Mouse (Mus musculus) intestine, embryonic 16.5 days (tissue): ENCODE data around the gene Cox6a2. TPM values are rescaled to one million over a fixed set of nuclear protein-coding genes. Genes with fewer than 3 reads are reported as not detected.
A peak's percentile ranks its signal among the peaks of the same experiment; 100 is the strongest.

ENCODE experiments used
- ATAC-seq: fragments of 200-750 bp; cut with Nextera tagmentation; 2 replicates; pipeline ENCODE4 v1.8.0; 2017; ENCODE audit warnings: moderate TSS enrichment, moderate library complexity
- H3K27ac ChIP-seq: fragments of 300-500 bp; sonication (generic); 2 replicates; pipeline ENCODE4 v1.5.1; 2014; ENCODE audit warnings: mild to moderate bottlenecking, low read length
- H3K27me3 ChIP-seq: fragments of 300-500 bp; sonication (generic); replicated peaks from 2 replicates; pipeline ENCODE4 v1.6.1; 2014; ENCODE audit warnings: low read length, control low read depth, mixed read lengths; ENCODE audit not compliant: control insufficient read depth, insufficient read depth
- H3K36me3 ChIP-seq: fragments of 300-500 bp; sonication (generic); 2 replicates; pipeline ENCODE4 v1.6.1; 2014; ENCODE audit warnings: low read length, control low read depth; ENCODE audit not compliant: control insufficient read depth, insufficient read depth
- H3K4me1 ChIP-seq: fragments of 300-500 bp; sonication (generic); 2 replicates; pipeline ENCODE4 v1.6.1; 2014; ENCODE audit warnings: low read length, control low read depth, mixed read lengths; ENCODE audit not compliant: control insufficient read depth, insufficient read depth
- H3K4me2 ChIP-seq: fragments of 300-500 bp; sonication (generic); 2 replicates; pipeline ENCODE4 v1.6.1; 2014; ENCODE audit warnings: low read depth, low read length, control low read depth
- H3K4me3 ChIP-seq: fragments of 300-500 bp; sonication (generic); 2 replicates; pipeline ENCODE4 v1.5.1; 2014; ENCODE audit warnings: mild to moderate bottlenecking, low read length
- H3K9ac ChIP-seq: fragments of 300-500 bp; sonication (generic); 2 replicates; pipeline ENCODE4 v1.6.1; 2014; ENCODE audit warnings: low read depth, low read length
- H3K9me3 ChIP-seq: fragments of 300-500 bp; sonication (generic); 2 replicates; pipeline ENCODE4 v1.6.1; 2016; ENCODE audit warnings: low read length, control low read depth; ENCODE audit not compliant: control insufficient read depth
- WGBS: fragments of 180-500 bp; shearing (Covaris S2); extraction: QIAGEN DNeasy Blood & Tissue Kit; methylation state at CpG from one replicate; pipeline ENCODE4 v1.1.7; 2014; 5-methylcytosine and 5-hydroxymethylcytosine counted together
- polyA plus RNA-seq: library from polyadenylated mRNA; unstranded; fragments of >200 nt; fragmentation: Nextera tagmentation; extraction: Ambion mirVana; gene quantifications from 2 replicates; pipeline ENCODE4 v1.2.1, GENCODE M21; 2015

The Cox6a2 gene
- polyA plus RNA-seq: 0.77 and 0.95 TPM in 2 replicates

- Histone ChIP-seq H3K4me3 (no peak within 1 kb of the TSS), H3K9me3 (no peaks in the 10 kb centered on the region), H3K4me1 (no peaks in the 10 kb centered on the region), H3K4me2 (no peak within 1 kb of the TSS), H3K9ac (no peak within 1 kb of the TSS), H3K27me3 (no peaks in the 10 kb centered on the region; the same call in 1 of the 2 replicates), H3K27ac (no peak within 1 kb of the TSS), H3K36me3 (no peaks in the 10 kb centered on the region)
- 85% methylated on average over 6 of the region's 6 CpGs for WGBS
- no peak for ATAC-seq
Measured at GRCm38 (mm10) chr7:128206152-128206551, at the start of gene Cox6a2. Cox6a2 (minus strand) TSS chr7:128206387.

- ATAC-seq: 0 out of 2 replicates have a peak, but pooled peaks have one; percentile 33
- H3K4me3 ChIP-seq: no peak overlapping the region
- WGBS: 85% methylated on average over 5 of the region's 5 CpGs
- no peak overlapping the region for H3K27ac ChIP-seq
- no peaks in the 10 kb centered on the region for H3K36me3 ChIP-seq
- no peaks in the 10 kb centered on the region for H3K27me3 ChIP-seq
- no peak overlapping the region for H3K9ac ChIP-seq
- H3K4me1 ChIP-seq: peaks cover 5% of the 10 kb centered on the region; the same call in 1 of the 2 replicates
- H3K4me2 ChIP-seq: no peak overlapping the region
- no peaks in the 10 kb centered on the region for H3K9me3 ChIP-seq
Measured at GRCm38 (mm10) chr7:128255757-128256156, 49.6 kb upstream of the Cox6a2 start.

- no peak for ATAC-seq
Measured at GRCm38 (mm10) chr7:128254978-128255377, 48.8 kb upstream of the Cox6a2 start.

GRCm38 (mm10) chr7:128252609-128253008, 46.4 kb upstream of the Cox6a2 start:
- Histone ChIP-seq H3K9me3 (no peaks in the 10 kb centered on the region), H3K4me3 (0 out of 2 replicates have a peak overlapping the region, but pooled peaks have one; percentile 21), H3K27me3 (no peaks in the 10 kb centered on the region), H3K27ac (no peak overlapping the region), H3K9ac (peak overlapping the region; percentile 42), H3K4me1 (peaks cover 13% of the 10 kb centered on the region), H3K4me2 (peak overlapping the region; percentile 44), H3K36me3 (no peaks in the 10 kb centered on the region)
- 19% methylated on average over 24 of the region's 24 CpGs for WGBS
- no peak for ATAC-seq

More at GRCm38 (mm10) chr7:128254978-128255377, 48.8 kb upstream of the Cox6a2 start:
- Histone ChIP-seq H3K9ac (no peak overlapping the region), H3K4me1 (peaks cover 5% of the 10 kb centered on the region; the same call in 1 of the 2 replicates), H3K9me3 (no peaks in the 10 kb centered on the region), H3K27ac (no peak overlapping the region), H3K4me3 (no peak overlapping the region), H3K4me2 (no peak overlapping the region), H3K36me3 (no peaks in the 10 kb centered on the region), H3K27me3 (no peaks in the 10 kb centered on the region)
- WGBS: 56% methylated on average over 2 of the region's 2 CpGs

- Histone ChIP-seq H3K27me3 (no peaks in the 10 kb centered on the region), H3K4me1 (peaks cover 13% of the 10 kb centered on the region), H3K36me3 (no peaks in the 10 kb centered on the region), H3K9me3 (no peaks in the 10 kb centered on the region), H3K4me2 (peak overlapping the region; percentile 44), H3K4me3 (no peak overlapping the region), H3K9ac (peak overlapping the region; percentile 42; the same call in 1 of the 2 replicates), H3K27ac (no peak overlapping the region)
- no peak for ATAC-seq
- 48% methylated on average over 12 of the region's 12 CpGs for WGBS
Measured at GRCm38 (mm10) chr7:128251946-128252345, 45.8 kb upstream of the Cox6a2 start.

GRCm38 (mm10) chr7:128249998-128250397, 43.8 kb upstream of the Cox6a2 start:
- no peaks in the 10 kb centered on the region for H3K9me3 ChIP-seq
- H3K4me1 ChIP-seq: peaks cover 16% of the 10 kb centered on the region; the same call in 1 of the 2 replicates
- no peak overlapping the region for H3K27ac ChIP-seq
- no peak overlapping the region; the same call in 1 of the 2 replicates for H3K9ac ChIP-seq
- H3K4me3 ChIP-seq: no peak overlapping the region
- no peak for ATAC-seq
- WGBS: 72% methylated on average over 5 of the region's 5 CpGs
- H3K4me2 ChIP-seq: peak overlapping the region; percentile 34
- no peaks in the 10 kb centered on the region for H3K27me3 ChIP-seq
- H3K36me3 ChIP-seq: no peaks in the 10 kb centered on the region

- Histone ChIP-seq H3K4me3 (peak overlapping the region; percentile 66), H3K27me3 (no peaks in the 10 kb centered on the region), H3K36me3 (peaks cover 6% of the 10 kb centered on the region; the same call in 1 of the 2 replicates), H3K9ac (peak overlapping the region; percentile 85), H3K9me3 (no peaks in the 10 kb centered on the region), H3K4me1 (peaks cover 16% of the 10 kb centered on the region; the same call in 1 of the 2 replicates), H3K4me2 (peak overlapping the region; percentile 63), H3K27ac (peak overlapping the region; percentile 19; the same call in 1 of the 2 replicates)
- ATAC-seq: no peak
- WGBS: 76% methylated on average over 10 of the region's 10 CpGs
Measured at GRCm38 (mm10) chr7:128248081-128249042, 42.2 kb upstream of the Cox6a2 start.

- under 1% methylated on average over 13 of the region's 13 CpGs for WGBS
- Histone ChIP-seq H3K27me3 (no peaks in the 10 kb centered on the region), H3K9ac (peak overlapping the region; percentile 85), H3K36me3 (peaks cover 6% of the 10 kb centered on the region; the same call in 1 of the 2 replicates), H3K27ac (peak overlapping the region; percentile 97), H3K4me1 (peaks cover 14% of the 10 kb centered on the region; the same call in 1 of the 2 replicates), H3K4me2 (peak overlapping the region; percentile 63), H3K9me3 (no peaks in the 10 kb centered on the region), H3K4me3 (peak overlapping the region; percentile 66)
- ATAC-seq: peak; percentile 74
Measured at GRCm38 (mm10) chr7:128247443-128247842, 41.3 kb upstream of the Cox6a2 start.
